Mouse (Mus musculus): ENCODE measurements around the gene Nfx1.
"Not testable (repeated sequence)": the region's sequence is repeated elsewhere in the genome, so short reads cannot be mapped to it uniquely, and the experiment has no call there.

The Nfx1 gene

GRCm38 (mm10) chr4:40970842-40971701, at the start of gene Nfx1:
TSS of gene Nfx1 (plus strand) at chr4:40970906.
- peak; percentile 99 for DNase-seq

GRCm38 (mm10) chr4:40921288-40921687, 49.4 kb upstream of the Nfx1 start:
- DNase-seq = no peak

GRCm38 (mm10) chr4:40923087-40923651, 47.5 kb upstream of the Nfx1 start:
- DNase-seq = no peak

GRCm38 (mm10) chr4:40925568-40925967, 45.1 kb upstream of the Nfx1 start:
- no peak for DNase-seq

- no peak for DNase-seq
Observed at GRCm38 (mm10) chr4:40929046-40929445, 41.7 kb upstream of the Nfx1 start.

DNA sequence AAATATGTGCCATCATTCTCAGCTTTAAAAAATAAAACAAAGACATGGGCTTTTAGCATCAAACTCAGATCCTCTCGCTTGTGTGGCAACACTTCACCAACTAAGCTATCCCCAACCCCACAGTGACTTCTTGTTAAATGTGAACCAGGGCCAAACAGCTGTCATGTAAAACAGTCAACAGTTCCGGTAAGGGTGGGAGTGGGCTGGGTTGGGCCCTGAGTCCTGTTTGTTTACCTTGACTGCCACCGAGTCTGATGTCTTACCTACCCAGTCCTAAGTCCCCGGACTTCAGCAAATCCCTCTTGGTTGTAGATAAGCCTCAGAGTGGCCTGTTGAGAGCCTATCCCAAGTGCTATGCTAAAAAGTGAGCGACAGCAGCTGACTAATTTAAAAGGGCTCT, 37.0 kb upstream of the Nfx1 start:
- DNase-seq = no peak

- not testable (repeated sequence) for DNase-seq
Observed at GRCm38 (mm10) chr4:40934369-40934768, 36.3 kb upstream of the Nfx1 start.

- DNase-seq = no peak
Observed at GRCm38 (mm10) chr4:40936175-40936839, 34.4 kb upstream of the Nfx1 start.

- no peak for DNase-seq
Observed at GRCm38 (mm10) chr4:40938793-40939192, 31.9 kb upstream of the Nfx1 start.

DNA sequence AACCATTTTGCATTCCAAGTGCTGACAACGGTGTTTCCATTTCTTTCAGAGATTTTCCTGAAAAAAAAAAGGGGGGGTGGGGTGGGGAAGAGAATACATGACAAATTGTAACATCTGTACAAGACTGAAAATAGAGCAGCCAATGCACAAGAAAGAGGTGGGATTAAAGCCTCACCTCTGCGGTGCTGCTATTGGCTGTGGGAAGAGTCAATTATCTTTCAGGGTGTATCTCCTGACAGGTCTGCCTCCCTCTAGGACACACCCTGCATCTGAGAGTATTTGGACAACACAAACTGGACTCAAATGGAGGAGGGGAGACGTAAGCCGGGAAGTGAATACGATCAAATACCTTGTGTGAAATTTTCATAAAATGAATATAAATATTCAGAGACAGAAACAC, 27.1 kb upstream of the Nfx1 start:
- no peak for DNase-seq

DNA sequence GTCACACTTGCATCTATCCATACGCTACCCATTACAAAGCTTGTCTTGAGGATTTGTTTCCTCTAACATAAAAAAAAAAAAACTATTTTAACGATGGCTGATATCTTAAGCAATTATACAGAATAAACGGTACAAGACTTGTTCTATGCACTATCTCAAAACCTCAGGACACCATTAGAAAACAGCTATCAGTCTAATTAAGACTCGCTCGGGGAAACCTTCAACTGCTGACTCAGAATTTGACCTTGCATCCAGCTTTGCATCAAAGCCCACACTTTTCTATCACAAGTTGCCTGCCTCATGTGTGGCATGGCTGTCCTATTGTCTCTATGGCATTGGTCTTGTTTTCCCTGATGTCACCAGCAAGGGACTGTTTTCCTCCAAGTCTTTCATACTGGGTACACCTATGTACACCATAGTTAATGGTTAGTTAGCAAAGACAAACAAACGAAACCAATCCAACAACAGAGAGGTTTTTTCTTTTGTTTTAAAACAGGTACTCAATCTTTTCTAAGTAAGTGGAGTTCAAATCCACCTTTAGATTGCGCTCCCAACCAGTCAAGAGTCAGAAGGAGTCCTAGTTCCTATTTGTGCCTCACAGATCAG, 24.1 kb upstream of the Nfx1 start:
- DNase-seq = no peak

DNA sequence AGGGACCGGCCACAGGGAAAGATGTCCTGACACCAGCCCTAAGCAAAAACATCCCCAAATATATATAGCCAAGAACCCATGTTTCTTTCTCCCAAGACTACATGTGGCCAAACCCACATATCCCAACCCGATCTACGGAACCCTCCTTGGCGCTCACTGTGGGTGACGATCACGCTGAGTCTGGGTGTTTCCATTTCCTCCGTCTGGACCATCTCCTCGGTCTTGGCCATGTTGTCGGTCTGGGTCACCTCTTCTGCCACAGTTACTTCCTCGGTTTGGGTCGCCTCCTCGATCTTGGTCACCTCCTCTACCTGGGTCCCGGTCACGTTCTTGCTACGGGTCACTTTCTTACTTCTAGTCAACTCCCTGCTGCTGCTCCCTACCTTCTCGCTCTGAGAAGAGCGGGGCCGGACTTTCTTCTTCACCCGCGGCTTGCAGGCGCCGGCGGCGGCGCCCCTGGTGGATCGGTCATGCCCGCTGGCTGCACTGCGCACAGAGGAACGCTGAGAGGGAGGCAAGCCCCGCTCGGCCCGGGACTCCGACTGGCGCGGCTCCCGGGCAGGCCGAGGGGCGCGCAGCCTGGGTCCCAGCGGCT, 23.0 kb upstream of the Nfx1 start:
- no peak for DNase-seq

DNA sequence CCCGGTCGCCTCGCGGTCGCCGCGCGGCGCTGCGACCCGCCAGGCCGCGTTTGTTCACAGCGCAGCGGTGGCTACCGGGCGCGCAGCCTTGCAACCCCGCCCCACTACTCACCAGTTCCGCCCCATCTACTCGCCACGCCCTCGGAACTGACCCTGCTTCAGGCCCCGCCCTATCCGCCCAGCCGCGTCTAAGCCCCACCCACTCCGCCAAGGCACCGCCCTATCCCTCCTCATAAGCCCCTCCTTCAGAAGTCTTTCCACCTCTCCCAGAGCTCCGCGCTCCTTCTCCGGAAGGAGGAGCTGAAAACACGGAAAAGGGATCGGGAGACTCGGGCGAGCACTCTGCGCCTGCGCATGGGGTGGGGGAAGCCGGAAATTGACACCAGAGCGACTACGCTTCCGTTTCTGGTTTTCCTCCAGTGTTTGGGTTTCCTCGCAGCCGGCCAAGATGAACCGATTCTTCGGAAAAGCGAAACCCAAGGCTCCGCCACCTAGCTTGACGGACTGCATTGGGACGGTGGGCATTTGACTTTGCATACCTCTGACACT, 22.5 kb upstream of the Nfx1 start, which contains the start of the genes Bag1 and Chmp5:
Bag1 (minus strand) TSS at position 135 of the 549 bp plus-strand sequence.
Chmp5 (plus strand) TSS at position 248 of the 549 bp plus-strand sequence.
- peak; percentile 98 for DNase-seq

DNA sequence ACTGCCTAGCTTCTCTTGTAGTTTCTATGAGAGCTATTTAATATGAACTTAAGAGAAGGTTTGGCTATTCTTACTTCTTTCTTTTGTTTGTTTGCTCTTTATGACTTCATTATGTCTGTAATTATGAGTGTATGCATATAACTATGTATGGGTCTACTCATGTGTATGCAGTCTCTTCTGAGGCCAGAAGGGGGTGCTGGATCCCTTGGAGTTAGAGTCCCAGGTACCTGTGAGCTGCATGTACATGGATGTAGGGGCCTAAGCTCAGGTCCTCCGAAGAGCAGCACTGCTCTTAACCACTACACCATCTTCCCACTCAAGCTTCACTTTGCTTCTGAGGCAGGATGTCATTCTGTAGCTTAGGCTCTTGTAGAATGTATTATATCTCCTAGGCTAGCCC, 17.2 kb upstream of the Nfx1 start:
- peak; percentile 14 for DNase-seq

DNA sequence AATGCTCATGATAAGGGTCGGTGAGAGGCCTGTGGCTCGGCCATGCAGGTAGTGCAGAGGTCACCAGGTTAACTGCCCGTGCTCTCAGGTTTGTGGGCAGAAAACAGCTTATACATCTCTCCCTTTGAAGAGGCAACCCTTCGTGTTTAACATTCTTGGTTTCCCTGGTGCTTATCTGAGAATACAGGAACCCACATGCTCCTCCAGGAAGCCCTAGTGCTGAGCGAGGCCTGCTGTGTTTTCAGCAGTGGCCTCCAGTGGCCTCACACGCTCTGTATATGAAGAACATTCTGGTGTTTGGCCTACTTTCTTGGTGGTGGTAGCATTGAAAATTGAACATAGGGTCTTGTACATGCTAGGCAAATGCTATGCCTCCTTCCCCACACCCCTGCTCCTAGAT, 14.8 kb upstream of the Nfx1 start:
- DNase-seq = no peak

- no peak for DNase-seq
Observed at GRCm38 (mm10) chr4:40963536-40963935, 7.2 kb upstream of the Nfx1 start.

- DNase-seq = no peak
Observed at GRCm38 (mm10) chr4:40969161-40969560, 1.5 kb upstream of the Nfx1 start.

GRCm38 (mm10) chr4:40969781-40970591, 720 bp upstream of the Nfx1 start:
- DNase-seq = no peak

- DNase-seq = no peak
Observed at GRCm38 (mm10) chr4:40970592-40970841, 189 bp upstream of the Nfx1 start.

- peak; percentile 52 for DNase-seq
Observed at GRCm38 (mm10) chr4:40971744-40972143, 1.0 kb downstream of the Nfx1 start.

DNA sequence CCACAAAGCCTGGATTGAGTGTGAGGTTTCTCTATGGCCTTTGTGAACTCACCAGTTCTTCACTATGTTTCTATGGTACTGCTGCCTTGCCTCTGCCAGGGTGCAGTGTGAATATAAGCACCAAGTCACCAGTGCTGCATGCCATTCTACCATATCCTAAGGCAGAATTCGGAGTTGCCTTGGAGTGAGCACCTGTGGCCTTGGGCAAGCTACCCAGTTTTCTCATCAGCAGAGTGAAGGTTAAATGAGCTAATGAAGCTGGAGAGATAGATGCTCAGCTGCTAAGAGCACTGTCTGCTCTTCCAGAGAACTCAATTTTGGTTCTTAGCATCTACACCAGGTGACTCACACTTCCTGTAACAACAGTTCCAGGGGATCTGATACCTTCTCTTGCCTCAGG, 3.3 kb downstream of the Nfx1 start:
- no peak for DNase-seq

GRCm38 (mm10) chr4:40975678-40976077, 5.0 kb downstream of the Nfx1 start:
- no peak for DNase-seq
